Comparison of ENCODE assay signal across 12 mouse cellular contexts in the genomic region with DNA sequence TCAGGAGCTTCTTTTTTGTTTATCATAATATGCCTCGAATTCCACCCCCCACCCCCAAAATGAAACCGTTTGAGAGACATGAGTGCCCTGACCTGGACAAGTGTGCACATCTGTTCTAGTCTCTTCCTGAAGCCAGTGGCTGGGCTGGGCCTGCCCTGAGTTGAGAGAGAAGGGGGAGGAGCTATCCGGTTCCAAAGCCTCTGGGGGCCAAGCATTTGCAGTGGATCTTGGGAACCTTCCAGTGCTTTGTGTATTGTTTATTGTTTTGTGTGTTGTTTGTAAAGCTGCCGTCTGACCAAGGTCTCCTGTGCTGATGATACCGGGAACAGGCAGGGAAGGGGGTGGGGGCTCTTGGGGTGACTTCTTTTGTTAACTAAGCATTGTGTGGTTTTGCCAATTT. TPM values are rescaled to one million over a fixed set of nuclear protein-coding genes. Genes with fewer than 3 reads are reported as not detected.
A peak's percentile ranks its signal among the peaks of the same experiment; 100 is the strongest.
DNase-seq lines count a peak whose midpoint lies in the region; ATAC-seq and TF ChIP-seq lines count a peak whose summit lies in the region.
"Had no signal": no experiment of that assay in that cellular context is flagged by ENCODE, and none has a peak within 500 bp of the region (broad histone marks: within the 10 kb centered on the region; RNA-seq: fewer than 3 reads in every experiment).

No protein-coding gene starts in this region.

- no peak overlapping the region for H3K9ac ChIP-seq in kidney, postnatal 0 days (ENCODE audit: low read depth, low read length)
- H3K9ac ChIP-seq in neural tube, embryonic 11.5 days (ENCODE audit: low read length): no peak overlapping the region
- no peak overlapping the region for H3K9ac ChIP-seq in neural tube, embryonic 15.5 days (replicated peaks)
- H3K9ac ChIP-seq: embryonic facial prominence, embryonic 12.5 days; midbrain, embryonic 12.5 days had no signal

- H3K36me3 ChIP-seq in kidney, postnatal 0 days (ENCODE audit: insufficient read depth, low read length): no peaks in the 10 kb centered on the region
- H3K36me3 ChIP-seq in neural tube, embryonic 11.5 days (ENCODE audit: control insufficient read depth, insufficient read depth, low read length): no peaks in the 10 kb centered on the region
- no peaks in the 10 kb centered on the region for H3K36me3 ChIP-seq in neural tube, embryonic 15.5 days
- H3K36me3 ChIP-seq: embryonic facial prominence, embryonic 12.5 days; midbrain, embryonic 12.5 days had no signal

- H3K4me3 ChIP-seq in kidney, postnatal 0 days (replicated peaks; ENCODE audit: low read depth, low read length): no peak overlapping the region
- no peak overlapping the region for H3K4me3 ChIP-seq in neural tube, embryonic 11.5 days (ENCODE audit: low read depth, low read length)
- H3K4me3 ChIP-seq in neural tube, embryonic 15.5 days (replicated peaks): no peak overlapping the region
- H3K4me3 ChIP-seq: embryonic facial prominence, embryonic 12.5 days; midbrain, embryonic 12.5 days had no signal

- ATAC-seq in kidney, postnatal 0 days (replicated peaks; ENCODE audit: low FRiP score, low read depth): no peak
- ATAC-seq in neural tube, embryonic 11.5 days (ENCODE audit: insufficient read depth, low FRiP score, low TSS enrichment): no peak
- peak; percentile 57; the same call in 1 of the 2 replicates for ATAC-seq in neural tube, embryonic 15.5 days (ENCODE audit: low FRiP score)
- ATAC-seq in CD4-positive, CD25-positive, alpha-beta regulatory T cell, adult 4 months: no peak

- no peak overlapping the region for H3K27ac ChIP-seq in kidney, postnatal 0 days
- H3K27ac ChIP-seq in neural tube, embryonic 11.5 days (ENCODE audit: low read depth, low read length): 0 out of 2 replicates have a peak overlapping the region, but pooled peaks have one; percentile 3
- no peak overlapping the region for H3K27ac ChIP-seq in neural tube, embryonic 15.5 days (replicated peaks)
- H3K27ac ChIP-seq: embryonic facial prominence, embryonic 12.5 days; midbrain, embryonic 12.5 days had no signal

- WGBS in kidney, postnatal 0 days: 36% methylated on average over 5 of the region's 5 CpGs
- WGBS in neural tube, embryonic 11.5 days: 30% methylated on average over 5 of the region's 5 CpGs
- WGBS in neural tube, embryonic 15.5 days: 15% methylated on average over 5 of the region's 5 CpGs

- H3K9me3 ChIP-seq in kidney, postnatal 0 days (replicated peaks; ENCODE audit: low read length): no peaks in the 10 kb centered on the region
- H3K9me3 ChIP-seq in neural tube, embryonic 11.5 days (ENCODE audit: control insufficient read depth, low read length): no peaks in the 10 kb centered on the region
- no peaks in the 10 kb centered on the region for H3K9me3 ChIP-seq in neural tube, embryonic 15.5 days (replicated peaks)
- H3K9me3 ChIP-seq: embryonic facial prominence, embryonic 12.5 days had no signal

- no peak overlapping the region for H3K4me2 ChIP-seq in kidney, postnatal 0 days (ENCODE audit: low read length)
- no peak overlapping the region for H3K4me2 ChIP-seq in neural tube, embryonic 11.5 days (ENCODE audit: low read depth)
- H3K4me2 ChIP-seq in neural tube, embryonic 15.5 days: no peak overlapping the region
- H3K4me2 ChIP-seq: embryonic facial prominence, embryonic 12.5 days; midbrain, embryonic 12.5 days had no signal

- H3K27me3 ChIP-seq in kidney, postnatal 0 days (ENCODE audit: insufficient read depth, low read length): 0 out of 2 replicates have a peak, but pooled peaks cover under 1% of the 10 kb centered on the region
- no peaks in the 10 kb centered on the region for H3K27me3 ChIP-seq in neural tube, embryonic 11.5 days (ENCODE audit: control insufficient read depth, insufficient read depth, low read length)
- 0 out of 2 replicates have a peak, but pooled peaks cover 3% of the 10 kb centered on the region for H3K27me3 ChIP-seq in neural tube, embryonic 15.5 days (replicated peaks)

- TF ChIP-seq CTCF in kidney, postnatal 0 days (IDR thresholded peaks at IDR 0.05; ENCODE audit: low read depth): no peak

- 0 out of 2 replicates have a peak, but pooled peaks cover 6% of the 10 kb centered on the region for H3K4me1 ChIP-seq in kidney, postnatal 0 days (replicated peaks; ENCODE audit: insufficient read depth, low read length)
- H3K4me1 ChIP-seq in neural tube, embryonic 11.5 days (ENCODE audit: control insufficient read depth, insufficient read depth, low read length): peaks cover 5% of the 10 kb centered on the region; the same call in 1 of the 2 replicates
- peaks cover 16% of the 10 kb centered on the region for H3K4me1 ChIP-seq in neural tube, embryonic 15.5 days

- peak; percentile 43 for DNase-seq in adrenal gland, postnatal 10 days
- no peak for DNase-seq in adrenal gland, postnatal 25 days
- peak; percentile 57 for DNase-seq in kidney, postnatal 0 days (ENCODE audit: low spot score)
- no peak for DNase-seq in kidney, adult 18-20 months
- DNase-seq in neural tube, embryonic 11.5 days (ENCODE audit: low spot score): peak; percentile 40
- no peak for DNase-seq in neural tube, embryonic 10.5 days (ENCODE audit: extremely low spot score, low spot score)

RNA-seq across cellular contexts. Expression of a gene that starts 2.3 kb away (rescaled TPM):
- total RNA-seq in adrenal gland, postnatal 10 days (2021): 1 to 10 TPM; 2.0 to 9.6 TPM
- not detected in 2 replicates for total RNA-seq in adrenal gland, postnatal 25 days (2021)
- polyA plus RNA-seq in kidney, postnatal 0 days (2015; fragmentation: Nextera tagmentation; extraction: Ambion mirVana): 0.08 TPM in 1 of 2 replicates, not detected in the other
- 48.2 and 60.2 TPM in 2 replicates for polyA plus RNA-seq in neural tube, embryonic 11.5 days (2014; fragmentation: Nextera tagmentation; extraction: Ambion mirVana)
- 7.1 and 9.9 TPM in 2 replicates for polyA plus RNA-seq in neural tube, embryonic 15.5 days (2015; fragmentation: Nextera tagmentation; extraction: Ambion mirVana)
- not detected for polyA plus RNA-seq in CD4-positive, CD25-positive, alpha-beta regulatory T cell, adult 4 months (2017; shearing (Covaris generic))
- total RNA-seq: MEL had no signal
- polyA plus RNA-seq: intestine, embryonic 14.5 days had no signal

RNA-seq across cellular contexts. Expression of a gene that starts 40.7 kb away (rescaled TPM):
- 1 to 10 TPM; 1.5 to 3.0 TPM for total RNA-seq in adrenal gland, postnatal 10 days (2021)
- 0.67 and 2.0 TPM in 2 replicates for total RNA-seq in adrenal gland, postnatal 25 days (2021)
- 2.0 and 2.3 TPM in 2 replicates for polyA plus RNA-seq in kidney, postnatal 0 days (2015; fragmentation: Nextera tagmentation; extraction: Ambion mirVana)
- polyA plus RNA-seq in neural tube, embryonic 11.5 days (2014; fragmentation: Nextera tagmentation; extraction: Ambion mirVana): 3.9 and 4.6 TPM in 2 replicates
- 29.1 and 31.6 TPM in 2 replicates for polyA plus RNA-seq in neural tube, embryonic 15.5 days (2015; fragmentation: Nextera tagmentation; extraction: Ambion mirVana)
- polyA plus RNA-seq in CD4-positive, CD25-positive, alpha-beta regulatory T cell, adult 4 months (2017; shearing (Covaris generic)): under 1 TPM in 1 of 2 experiments, not detected in 1; 0.20 TPM
- total RNA-seq: MEL had no signal

RNA-seq across cellular contexts. Expression of a gene that starts 56.8 kb away (rescaled TPM):
- total RNA-seq in adrenal gland, postnatal 10 days (2021): 10 to 100 TPM; 70.4 to 83.0 TPM
- total RNA-seq in adrenal gland, postnatal 25 days (2021): 89.7 and 151 TPM in 2 replicates
- 11.7 and 13.7 TPM in 2 replicates for polyA plus RNA-seq in kidney, postnatal 0 days (2015; fragmentation: Nextera tagmentation; extraction: Ambion mirVana)
- polyA plus RNA-seq in neural tube, embryonic 11.5 days (2014; fragmentation: Nextera tagmentation; extraction: Ambion mirVana): 1.4 and 1.5 TPM in 2 replicates
- polyA plus RNA-seq in neural tube, embryonic 15.5 days (2015; fragmentation: Nextera tagmentation; extraction: Ambion mirVana): 23.8 and 28.8 TPM in 2 replicates
- under 1 TPM in 1 of 2 experiments, not detected in 1; 0.26 TPM for polyA plus RNA-seq in CD4-positive, CD25-positive, alpha-beta regulatory T cell, adult 4 months (2017; shearing (Covaris generic))
- total RNA-seq: MEL had no signal

Comparison
In these comparisons a context has a peak if more than half of its experiments do, and no peak if none do; other contexts are left out.
1. DNase-seq: peak in adrenal gland, postnatal 10 days (single experiment), kidney, postnatal 0 days (single experiment) and neural tube, embryonic 11.5 days (single experiment); none in adrenal gland, postnatal 25 days (single experiment), kidney, adult 18-20 months (single experiment) and neural tube, embryonic 10.5 days (single experiment).